Mouse (Mus musculus) large intestine, adult 2 months (tissue): Measurements from ENCODE around the gene Cd38. TPM values are rescaled to one million over a fixed set of nuclear protein-coding genes. Genes with fewer than 3 reads are reported as not detected.
"Not testable (repeated sequence)": the region's sequence is repeated elsewhere in the genome, so short reads cannot be mapped to it uniquely, and the experiment has no call there.

Source experiments
- DNase-seq: peaks from one replicate; pipeline ENCODE4 v3.0.0-alpha.2; 2012; ENCODE audit warnings: low read depth, low spot score
- WGBS: fragments of 180-500 bp; shearing (Covaris S2); methylation state at CpG from one replicate; pipeline ENCODE4 v1.1.7; 2018; 5-methylcytosine and 5-hydroxymethylcytosine counted together
- polyA plus RNA-seq: library from polyadenylated mRNA; depleted of rRNA; stranded (reverse); fragments of >200 nt; gene quantifications from 2 replicates; pipeline ENCODE4 v1.2.3, GENCODE M21; 2012

The Cd38 gene
- polyA plus RNA-seq, 1 experiment, result 78.0 TPM

DNA sequence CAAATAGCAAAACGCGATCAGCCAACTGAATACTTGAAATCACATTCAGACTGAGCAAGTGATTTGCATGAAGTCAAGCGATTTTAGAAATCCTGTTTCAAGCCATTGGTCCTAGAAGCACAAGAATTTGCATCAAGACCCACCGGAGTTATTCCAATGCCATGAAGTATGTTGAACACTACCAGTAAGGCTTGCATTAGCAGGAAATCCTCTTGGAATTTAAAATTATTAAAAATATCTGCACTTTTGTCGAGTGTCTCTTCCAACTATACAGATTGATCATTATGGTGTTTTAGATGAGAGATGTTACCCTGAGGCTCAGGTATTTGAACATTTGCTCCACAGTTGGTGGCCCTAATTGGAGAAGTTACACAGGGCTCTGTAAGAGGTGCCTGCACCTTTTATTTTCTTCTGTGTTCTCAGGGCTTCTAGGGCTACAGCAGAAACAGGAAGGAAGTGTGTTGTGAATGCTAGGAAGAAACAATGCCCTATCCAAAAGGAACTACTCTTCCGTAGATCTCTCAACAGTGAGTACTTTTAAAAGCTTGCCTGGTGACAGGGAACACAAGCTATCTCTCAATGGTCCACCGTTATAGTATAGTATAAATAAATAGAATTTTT is 14.4 kb upstream of the Cd38 start:
- no peak for DNase-seq
- 85% methylated on average over 7 of the region's 7 CpGs for WGBS

DNA sequence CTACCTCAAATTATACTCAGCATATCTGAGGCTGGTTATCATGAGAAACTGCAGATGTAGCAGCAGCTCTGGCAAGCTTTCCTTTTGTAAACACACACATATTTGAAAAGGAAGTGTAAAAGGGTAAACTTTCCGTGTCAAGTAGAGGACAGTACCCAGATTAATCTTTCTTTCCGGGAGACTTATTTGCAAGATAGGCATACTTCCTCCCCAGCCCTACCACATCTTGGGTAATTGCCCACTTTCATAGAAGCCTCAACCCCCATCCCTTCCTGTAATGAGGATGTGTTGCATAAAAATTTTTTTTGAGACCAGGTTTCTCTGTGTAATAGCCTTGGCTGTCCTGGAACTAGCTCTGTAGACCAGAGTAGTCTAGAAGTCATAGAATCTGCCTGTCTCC is 12.6 kb upstream of the Cd38 start:
- no peak for DNase-seq
- 4% methylated on average over 2 of the region's 2 CpGs for WGBS

DNA sequence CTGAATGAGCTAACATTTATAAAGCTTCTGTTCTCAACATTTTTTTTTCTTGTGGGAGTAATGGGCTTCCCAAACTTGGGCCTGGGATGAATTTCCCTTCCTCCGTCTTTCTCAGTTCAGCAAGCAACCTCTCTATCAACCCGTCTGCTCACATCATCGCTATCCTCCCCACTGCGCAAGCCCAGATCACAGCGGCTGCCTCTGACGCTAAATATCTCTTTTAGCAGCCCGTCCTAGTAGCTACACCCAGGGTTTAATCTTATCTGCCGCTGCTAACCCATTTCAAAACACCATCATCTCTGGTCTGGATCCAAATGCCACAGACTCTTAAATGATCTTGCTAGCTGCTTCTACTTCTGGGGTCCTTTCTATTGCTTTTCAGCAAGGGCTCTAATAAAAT is 8.7 kb upstream of the Cd38 start:
- no peak for DNase-seq
- 69% methylated on average over 8 of the region's 8 CpGs for WGBS

DNA sequence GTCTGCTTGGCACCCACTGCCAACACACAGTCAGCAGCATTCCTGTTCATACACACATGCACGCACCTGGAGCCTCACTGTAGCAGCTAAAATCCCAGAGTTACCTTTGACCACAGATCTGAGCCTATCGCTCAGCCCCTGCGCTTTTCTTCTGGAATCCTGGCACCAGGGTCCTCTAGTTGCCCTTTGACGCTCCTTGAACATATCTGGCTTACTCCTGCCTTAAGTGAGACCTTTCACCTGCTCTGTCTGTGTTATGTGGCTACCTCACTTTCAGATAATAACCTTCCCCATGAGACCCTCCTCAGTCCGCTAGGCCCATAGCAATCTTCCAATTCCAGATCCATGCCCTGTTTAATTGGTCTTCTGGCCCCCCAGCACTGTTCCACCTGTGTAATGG is 8.3 kb upstream of the Cd38 start:
- WGBS, result 42% methylated on average over 5 of the region's 5 CpGs
- no peak for DNase-seq

DNA sequence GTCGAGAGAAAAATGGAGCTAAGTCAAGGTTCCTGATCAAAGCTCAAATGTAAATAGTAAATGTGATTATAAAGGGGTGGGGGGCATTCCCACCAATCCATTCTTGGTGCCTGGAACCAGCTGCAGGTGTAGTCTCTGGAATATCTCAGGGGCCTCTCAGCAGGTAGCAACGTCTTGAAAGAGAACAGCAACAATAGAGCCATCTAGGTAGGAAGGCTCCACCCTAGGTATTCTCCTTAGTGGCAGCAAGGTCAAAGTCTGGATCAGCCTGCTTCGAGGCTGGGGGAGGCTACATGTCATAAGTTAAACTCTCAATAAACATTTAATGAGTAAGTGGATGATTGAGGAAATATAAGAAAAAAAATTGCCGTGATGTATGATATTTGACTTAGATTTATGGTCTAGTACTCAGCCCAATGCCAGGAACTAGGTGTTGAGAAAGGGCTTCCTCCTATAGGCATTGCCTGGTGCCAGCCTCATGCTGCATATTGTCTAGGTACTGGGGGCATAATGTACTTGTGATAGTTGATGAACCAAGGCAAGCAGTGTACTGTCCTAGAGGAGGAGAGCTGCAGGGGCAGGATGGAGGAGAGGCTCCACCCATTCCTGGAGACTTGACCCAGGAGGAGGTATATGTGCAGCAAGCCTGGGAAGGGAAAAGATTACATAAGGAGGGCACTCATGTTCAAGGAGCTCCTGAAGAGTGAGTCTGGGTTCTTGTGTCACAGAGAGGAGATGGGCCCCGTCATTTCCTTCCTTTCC is 7.5 kb upstream of the Cd38 start:
- no peak for DNase-seq
- WGBS, result 25% methylated on average over 5 of the region's 5 CpGs

DNA sequence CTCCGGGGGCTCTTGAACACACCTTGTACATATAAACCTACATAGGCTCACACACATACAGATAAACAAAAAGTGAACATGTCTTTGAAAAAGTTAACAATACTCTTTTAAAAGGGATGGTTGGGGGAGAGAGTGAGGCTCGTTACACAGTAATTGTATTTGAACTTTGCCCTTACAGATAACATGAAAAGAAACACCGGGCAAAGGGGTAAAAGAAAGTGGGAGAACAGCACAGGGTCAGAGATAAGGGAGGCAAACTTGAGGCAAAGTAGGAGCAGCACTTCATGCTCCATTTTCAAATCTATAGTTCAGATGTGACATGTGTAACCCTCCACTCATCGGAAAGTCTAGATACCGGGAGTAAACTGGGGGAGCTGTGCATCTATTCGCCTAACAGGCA is 4.7 kb upstream of the Cd38 start:
- no peak for DNase-seq
- WGBS, result 27% methylated on average over 6 of the region's 6 CpGs

DNA sequence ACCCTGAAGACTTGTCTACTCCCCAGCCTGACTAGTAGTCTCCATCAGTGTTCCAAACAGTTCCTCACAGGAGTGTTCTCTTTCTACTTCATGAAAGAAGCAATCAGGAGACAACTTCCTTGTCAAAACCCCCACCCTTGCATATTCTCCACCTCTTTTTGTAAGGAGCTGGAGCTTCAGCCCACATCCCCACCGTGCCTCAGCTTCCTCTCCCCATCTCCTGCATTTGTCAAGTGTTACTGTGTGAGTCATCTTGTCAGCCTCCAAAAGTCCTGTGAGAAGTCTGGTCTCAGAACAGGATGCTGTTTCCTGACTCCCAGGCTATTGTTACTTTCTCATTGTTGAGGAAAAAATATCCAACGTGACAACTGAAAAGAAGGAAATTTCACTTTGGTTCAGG is 3.0 kb upstream of the Cd38 start:
- DNase-seq, result no peak
- WGBS, result 50% methylated on average over 2 of the region's 2 CpGs

DNA sequence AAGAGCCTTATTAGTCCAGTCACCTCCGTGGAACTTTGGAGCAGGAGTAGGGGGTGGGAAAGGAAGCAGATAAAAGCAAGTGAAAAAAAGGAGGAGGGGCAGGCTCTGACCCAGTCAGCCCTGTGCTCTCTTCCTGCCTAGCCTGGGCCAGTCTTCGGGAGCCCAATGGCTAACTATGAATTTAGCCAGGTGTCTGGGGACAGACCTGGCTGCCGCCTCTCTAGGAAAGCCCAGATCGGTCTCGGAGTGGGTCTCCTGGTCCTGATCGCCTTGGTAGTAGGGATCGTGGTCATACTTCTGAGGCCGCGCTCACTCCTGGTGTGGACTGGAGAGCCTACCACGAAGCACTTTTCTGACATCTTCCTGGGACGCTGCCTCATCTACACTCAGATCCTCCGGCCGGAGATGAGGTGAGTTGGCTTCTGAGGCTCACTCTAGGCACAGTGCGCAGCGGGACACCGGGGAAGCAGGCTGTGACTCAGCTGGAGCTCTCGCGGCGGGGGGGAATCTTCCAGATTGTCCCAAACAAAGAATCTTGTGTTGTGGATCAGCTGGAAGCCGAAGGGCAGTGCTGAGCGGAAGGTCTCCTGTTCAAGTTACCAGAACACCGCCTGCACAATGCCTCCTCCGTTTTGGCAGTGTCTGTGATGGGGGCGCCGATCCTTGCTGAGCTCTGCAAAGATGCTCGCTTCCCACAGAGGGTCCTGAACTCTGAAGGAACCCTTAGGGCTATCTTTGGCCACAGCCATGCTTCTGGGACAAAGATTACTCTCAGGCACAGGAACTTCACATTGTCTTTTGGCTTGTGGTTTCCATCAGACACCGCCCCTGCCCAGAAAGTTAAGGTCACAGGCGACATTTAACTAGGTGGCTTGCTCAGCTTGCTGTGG is 603 bp downstream of the Cd38 start:
- 3% methylated on average over 28 of the region's 28 CpGs for WGBS
- DNase-seq, result no peak

DNA sequence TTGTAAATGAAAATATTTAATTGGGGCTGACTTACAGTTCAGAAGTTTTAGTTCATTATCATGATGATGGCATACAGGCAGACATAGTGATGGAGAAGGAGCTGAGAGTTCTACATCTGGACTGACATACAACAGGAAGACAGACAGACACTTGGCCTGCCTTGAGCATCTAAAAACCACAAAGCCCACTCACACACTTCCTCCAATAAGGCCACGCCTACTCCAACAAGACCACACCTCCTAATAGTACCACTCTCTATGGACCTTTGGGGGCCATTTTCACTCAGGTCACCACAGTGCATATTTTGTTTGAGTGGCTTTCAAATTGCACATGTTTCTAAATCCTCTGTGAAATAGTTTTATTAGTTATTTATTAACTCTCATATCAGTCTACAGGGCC is 3.5 kb downstream of the Cd38 start:
- no peak for DNase-seq
- 65% methylated on average over 1 of the region's 1 CpGs for WGBS

DNA sequence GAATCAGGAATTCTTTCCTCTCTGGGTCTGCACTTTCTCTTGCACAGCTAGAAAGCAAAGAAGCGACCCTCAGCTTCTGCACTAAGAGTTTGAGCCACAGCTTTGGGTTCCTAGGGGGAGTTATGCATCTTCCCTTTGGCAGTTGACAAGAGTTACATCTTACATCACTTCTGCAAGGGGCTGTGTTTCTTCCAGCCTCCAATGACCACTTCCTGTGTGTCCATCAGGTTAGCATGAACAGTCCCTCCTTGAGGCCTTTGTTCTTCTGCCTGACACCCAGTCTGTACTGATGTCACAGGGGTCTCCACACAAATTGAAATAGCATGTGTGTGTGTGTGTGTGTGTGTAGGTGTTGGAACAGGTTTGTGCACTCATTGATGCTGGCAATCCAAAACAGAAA is 4.3 kb downstream of the Cd38 start:
- WGBS, result 75% methylated on average over 1 of the region's 1 CpGs

DNA sequence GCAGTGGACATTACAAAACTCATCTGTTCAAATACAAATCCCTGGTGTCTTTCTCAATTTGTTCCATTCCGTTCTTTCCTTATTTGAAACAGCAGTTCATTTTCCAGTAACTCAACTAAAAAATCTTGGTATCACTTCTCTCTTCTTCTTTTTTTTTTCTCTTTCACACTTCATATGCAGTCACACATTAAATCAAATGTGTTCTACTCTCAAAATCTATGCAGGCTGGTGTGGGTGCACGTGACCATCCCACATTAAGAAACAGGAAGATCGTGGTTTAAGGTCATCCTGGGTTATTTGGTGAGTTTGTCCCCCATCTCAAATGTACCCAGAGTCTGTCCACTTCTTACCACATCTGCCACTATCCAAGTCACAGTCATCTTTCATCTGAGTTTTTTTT is 13.7 kb downstream of the Cd38 start:
- no peak for DNase-seq
- 79% methylated on average over 3 of the region's 3 CpGs for WGBS

More for the DNA sequence above, 4.3 kb downstream of the Cd38 start:
- DNase-seq, result no peak

DNA sequence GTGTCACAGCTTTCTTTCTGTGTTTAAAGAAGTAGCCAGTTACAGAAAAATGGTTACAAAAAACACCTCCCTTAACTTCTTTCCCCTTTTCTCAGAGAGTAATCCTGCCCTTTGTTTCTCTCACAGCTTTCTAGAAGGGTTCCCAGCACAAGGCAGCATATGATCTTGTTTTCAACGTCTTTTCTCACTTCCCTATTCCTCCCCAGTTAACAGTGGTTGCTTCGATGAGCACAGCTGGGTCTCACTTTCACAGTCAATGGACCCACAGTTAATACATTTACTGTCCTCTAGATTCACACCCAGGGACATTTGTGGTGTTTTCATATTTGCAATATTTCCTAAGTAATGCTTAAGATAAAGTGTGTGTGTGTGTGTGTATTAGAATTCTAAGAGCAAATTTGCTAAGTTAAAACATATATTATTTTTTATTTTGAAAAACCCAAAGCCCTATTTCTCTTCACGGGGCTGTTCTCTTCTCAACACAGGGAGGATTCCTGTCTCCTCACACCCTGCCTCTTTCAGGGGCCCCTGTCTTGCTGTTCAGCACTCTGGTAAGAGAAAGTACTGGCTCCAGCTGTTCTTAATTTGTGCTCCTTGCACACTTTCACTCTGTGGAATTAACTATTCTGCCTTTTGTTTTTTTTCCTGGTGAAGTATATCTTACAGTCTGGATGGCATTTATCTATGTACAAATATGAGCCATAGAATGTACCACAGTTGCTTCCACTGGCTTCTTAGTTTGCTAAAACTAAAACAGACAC is 16.9 kb downstream of the Cd38 start:
- no peak for DNase-seq
- 53% methylated on average over 3 of the region's 3 CpGs for WGBS

DNA sequence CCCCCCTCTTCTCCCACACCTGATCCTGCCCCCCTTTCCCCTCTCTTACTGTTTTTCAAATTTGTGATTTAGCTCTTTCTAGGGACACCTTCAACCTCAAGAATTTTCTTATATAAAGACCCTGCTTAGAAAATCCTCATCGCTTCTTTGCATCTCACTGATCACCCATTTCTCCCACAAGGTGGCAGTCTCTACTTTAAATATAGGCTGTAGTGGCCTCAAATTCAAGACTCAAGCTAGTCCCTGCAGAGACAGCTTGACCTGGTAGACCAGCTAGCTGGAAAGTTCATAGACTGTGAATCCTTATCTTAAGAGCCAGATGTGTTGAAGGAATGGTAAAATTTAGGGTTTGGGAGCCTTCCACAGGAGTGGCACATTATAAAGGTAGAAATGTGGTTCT is 24.0 kb downstream of the Cd38 start:
- no peak for DNase-seq
- WGBS, result 26% methylated on average over 1 of the region's 1 CpGs

DNA sequence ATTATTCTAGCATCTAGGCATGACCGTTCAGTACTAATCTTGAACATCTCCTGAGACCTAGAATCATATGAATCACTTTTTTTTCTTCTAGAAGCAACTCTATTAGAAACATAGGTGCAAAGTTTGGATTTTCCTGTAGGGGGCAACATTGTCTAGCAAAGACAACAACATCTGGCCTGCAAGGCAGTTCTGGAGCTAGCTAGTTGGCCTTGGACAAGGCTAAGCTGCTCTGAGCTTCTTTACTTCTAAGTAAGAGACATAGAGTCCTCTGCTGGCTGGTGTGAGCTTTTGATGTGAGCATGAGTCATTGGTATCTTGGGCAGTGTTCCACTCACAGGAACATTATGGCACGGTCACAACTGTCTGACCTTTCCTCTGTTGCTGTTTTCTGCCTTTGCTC is 25.8 kb downstream of the Cd38 start:
- no peak for DNase-seq
- 45% methylated on average over 2 of the region's 2 CpGs for WGBS

DNA sequence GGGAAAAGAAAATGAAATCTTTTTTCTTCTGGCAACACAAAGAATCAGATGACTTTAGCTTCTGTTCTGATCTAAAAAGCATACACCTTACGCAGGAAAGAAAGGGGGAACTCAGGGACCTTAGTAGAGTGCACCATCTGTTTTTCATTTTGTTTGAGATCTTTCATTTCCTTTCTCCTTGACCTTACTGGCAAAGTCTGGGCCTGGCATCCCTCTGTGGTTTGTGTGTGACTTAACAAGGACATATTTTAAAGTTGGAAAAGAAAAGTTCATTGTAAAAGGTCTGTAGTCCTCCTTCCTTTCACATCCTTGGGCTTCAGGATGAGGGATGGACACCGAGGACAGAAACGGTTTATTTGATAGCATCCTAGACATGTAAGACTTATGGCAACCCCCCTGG is 27.6 kb downstream of the Cd38 start:
- DNase-seq, result no peak
- 77% methylated on average over 3 of the region's 3 CpGs for WGBS

DNA sequence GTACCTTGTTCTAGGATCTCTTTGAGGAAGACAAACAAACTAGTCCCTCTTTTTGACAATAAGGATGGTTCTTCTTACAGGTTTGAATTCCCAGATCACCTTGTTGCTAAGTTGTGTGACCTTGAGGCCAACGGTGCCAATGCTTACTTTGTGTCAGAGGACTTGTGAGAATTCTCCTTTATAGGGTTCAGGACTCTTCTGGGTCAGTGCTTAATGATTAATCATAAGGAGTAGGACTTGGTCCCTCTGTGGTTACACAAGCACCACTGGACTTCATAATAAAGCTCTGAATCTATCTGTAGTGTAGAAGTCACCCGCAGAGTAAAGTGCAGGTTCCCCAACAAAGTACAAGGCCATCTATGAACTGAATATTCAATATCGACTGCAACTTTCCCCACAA is 36.3 kb downstream of the Cd38 start:
- DNase-seq, result no peak
- 56% methylated on average over 3 of the region's 3 CpGs for WGBS

DNA sequence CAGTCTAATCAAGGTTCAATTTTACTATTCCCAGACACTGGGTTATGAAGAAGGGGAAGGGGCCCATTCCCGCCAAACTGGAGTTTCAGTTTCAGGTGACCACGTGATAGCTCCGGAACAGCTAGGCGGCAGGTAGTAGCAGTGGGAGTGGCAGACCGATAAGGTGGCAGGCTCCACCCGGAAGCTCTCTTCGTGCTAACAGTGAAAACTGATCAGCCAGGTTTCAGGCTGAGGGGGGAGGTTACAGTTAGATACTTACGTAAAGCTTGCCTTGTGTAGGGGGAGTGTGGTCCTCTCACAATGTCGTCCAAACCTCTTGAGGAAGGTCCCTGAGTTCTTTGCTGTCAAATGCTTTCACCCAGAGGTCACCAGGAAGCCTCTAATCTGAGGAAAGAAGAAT is 40.9 kb downstream of the Cd38 start:
- DNase-seq, result no peak
- WGBS, result 31% methylated on average over 9 of the region's 9 CpGs

DNA sequence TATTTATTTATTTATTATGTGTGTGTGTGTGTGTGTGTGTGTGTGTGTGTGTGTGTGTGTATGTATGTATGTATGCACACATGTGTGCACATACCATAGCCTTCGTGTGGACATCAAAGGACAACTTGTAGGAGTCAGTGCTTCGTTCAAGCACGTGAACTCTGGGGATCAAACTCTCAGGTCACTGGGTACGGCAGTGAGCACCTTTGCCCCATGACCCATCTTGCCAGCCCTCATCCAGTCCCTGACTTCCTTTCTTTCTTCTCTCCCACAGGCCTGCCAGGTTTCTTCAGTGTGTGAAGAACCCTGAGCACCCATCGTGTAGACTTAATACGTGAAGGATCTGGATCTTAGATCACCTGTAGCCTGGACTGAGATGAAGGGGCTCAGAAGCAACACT is 41.7 kb downstream of the Cd38 start:
- 97% methylated on average over 6 of the region's 6 CpGs for WGBS
- DNase-seq, result no peak

DNA sequence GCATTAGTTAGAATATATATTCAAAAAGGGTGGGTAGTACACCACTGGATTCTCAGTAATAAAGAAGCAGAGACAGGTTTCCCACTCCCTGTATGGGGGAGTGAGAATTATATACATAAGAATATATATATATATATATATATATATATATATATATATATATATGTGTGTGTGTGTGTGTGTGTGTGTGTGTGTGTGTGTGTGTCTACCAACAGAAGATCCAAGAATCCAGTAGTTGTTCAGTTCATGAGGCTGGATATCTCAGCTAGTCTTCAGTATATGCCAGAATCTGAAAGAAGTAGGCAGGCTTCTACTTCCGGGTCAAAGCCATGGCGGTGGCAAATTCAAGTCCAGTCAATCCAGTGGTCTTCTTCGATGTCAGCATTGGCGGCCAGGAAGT is 44.5 kb downstream of the Cd38 start, which contains the start of gene Gm7879:
Gm7879 (plus strand) TSS at position 301 of the 400 bp plus-strand sequence.
- DNase-seq, result not testable (repeated sequence)
- WGBS, result 95% methylated on average over 4 of the region's 4 CpGs
